Mouse (Mus musculus) liver (tissue): ENCODE measurements around the gene Nlk.
A peak's percentile ranks its signal among the peaks of the same experiment; 100 is the strongest.
"Not testable (repeated sequence)": the region's sequence is repeated elsewhere in the genome, so short reads cannot be mapped to it uniquely, and the experiment has no call there.

Source experiments
- DNase-seq: peaks from one replicate; pipeline ENCODE4 v3.0.0-alpha.2; 2020; ENCODE audit warnings: mixed read lengths

Gene Nlk

GRCm38 (mm10) chr11:78540358-78540757 is 156.8 kb downstream of the Nlk start:
- no peak for DNase-seq

- no peak for DNase-seq
These were observed 160.5 kb downstream of the Nlk start for GRCm38 (mm10) chr11:78536690-78537084.

- peak; percentile 98 for DNase-seq
These were observed 161.0 kb downstream of the Nlk start, which contains the start of the genes Tnfaip1 and Ift20 for GRCm38 (mm10) chr11:78536080-78536689. TSS of gene Tnfaip1 (minus strand) at chr11:78536332. TSS of gene Ift20 (plus strand) at chr11:78536361.

- DNase-seq, result no peak
These were observed 161.6 kb downstream of the Nlk start for GRCm38 (mm10) chr11:78535376-78536079.

- DNase-seq, result no peak
These were observed 162.7 kb downstream of the Nlk start for GRCm38 (mm10) chr11:78534516-78534915.

- DNase-seq, result not testable (repeated sequence)
These were observed 165.7 kb downstream of the Nlk start for GRCm38 (mm10) chr11:78531515-78531914.

GRCm38 (mm10) chr11:78531046-78531445 is 166.1 kb downstream of the Nlk start:
- no peak for DNase-seq

GRCm38 (mm10) chr11:78530001-78530400 is 167.2 kb downstream of the Nlk start:
- DNase-seq, result no peak

GRCm38 (mm10) chr11:78528714-78529113 is 168.5 kb downstream of the Nlk start:
- DNase-seq, result no peak

- DNase-seq, result no peak
These were observed 172.3 kb downstream of the Nlk start for GRCm38 (mm10) chr11:78524838-78525237.

- no peak for DNase-seq
These were observed 173.8 kb downstream of the Nlk start for GRCm38 (mm10) chr11:78523241-78523955.

- no peak for DNase-seq
These were observed 174.6 kb downstream of the Nlk start for GRCm38 (mm10) chr11:78522481-78522997.

- no peak for DNase-seq
These were observed 175.3 kb downstream of the Nlk start for GRCm38 (mm10) chr11:78521880-78522279.

GRCm38 (mm10) chr11:78518931-78519330 is 178.2 kb downstream of the Nlk start:
- no peak for DNase-seq
